Mouse (Mus musculus) adipocyte (in vitro differentiated cells): Measurements from ENCODE around the gene Entpd7.

Experiments
- DNase-seq: peaks from one replicate; pipeline ENCODE4 v3.0.0-alpha.2; 2016; ENCODE audit warnings: low spot score

Gene Entpd7

DNA sequence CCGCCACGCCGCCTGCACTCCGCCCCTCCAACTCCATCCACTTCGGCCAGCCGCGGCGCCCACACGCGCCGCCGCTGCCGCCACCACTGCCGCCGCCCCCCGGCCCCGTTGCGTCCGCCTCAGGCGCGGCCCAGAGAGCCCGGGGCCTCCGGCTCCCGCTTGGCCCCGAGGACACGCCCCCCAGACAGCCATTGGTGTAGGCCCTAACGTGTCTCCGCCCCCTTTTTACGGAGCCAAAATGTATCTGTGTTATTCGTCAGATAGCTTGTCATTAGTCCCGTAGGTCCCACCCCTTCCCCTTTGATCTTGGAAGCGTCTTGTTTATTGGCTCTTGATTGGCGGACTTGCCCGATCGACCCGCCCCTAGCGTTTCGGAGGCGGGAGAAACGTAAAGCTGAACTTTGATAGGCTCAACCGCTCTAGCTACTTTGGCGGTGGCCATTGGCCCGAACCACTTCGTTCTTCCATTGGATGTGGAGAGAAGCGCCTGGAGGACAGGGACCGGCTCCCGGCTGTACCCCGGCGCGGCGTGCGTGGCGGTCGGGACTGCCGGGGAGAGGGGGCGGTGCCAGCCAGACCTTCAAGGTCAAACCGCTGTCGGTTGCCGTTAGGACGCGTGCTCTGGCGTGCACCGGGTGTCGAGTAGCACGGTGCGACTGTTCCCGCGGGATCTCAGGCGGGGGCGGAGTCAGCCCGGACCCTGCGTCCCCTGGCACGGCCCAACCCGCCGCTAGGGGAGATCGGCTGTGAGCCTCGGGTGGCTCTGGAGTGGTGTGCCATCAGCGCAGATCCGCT lies 14.5 kb upstream of the Entpd7 start, which contains the start of gene Slc25a28:
Slc25a28 (minus strand) TSS at position 152 of the 795 bp plus-strand sequence.
- DNase-seq: peak; percentile 100

DNA sequence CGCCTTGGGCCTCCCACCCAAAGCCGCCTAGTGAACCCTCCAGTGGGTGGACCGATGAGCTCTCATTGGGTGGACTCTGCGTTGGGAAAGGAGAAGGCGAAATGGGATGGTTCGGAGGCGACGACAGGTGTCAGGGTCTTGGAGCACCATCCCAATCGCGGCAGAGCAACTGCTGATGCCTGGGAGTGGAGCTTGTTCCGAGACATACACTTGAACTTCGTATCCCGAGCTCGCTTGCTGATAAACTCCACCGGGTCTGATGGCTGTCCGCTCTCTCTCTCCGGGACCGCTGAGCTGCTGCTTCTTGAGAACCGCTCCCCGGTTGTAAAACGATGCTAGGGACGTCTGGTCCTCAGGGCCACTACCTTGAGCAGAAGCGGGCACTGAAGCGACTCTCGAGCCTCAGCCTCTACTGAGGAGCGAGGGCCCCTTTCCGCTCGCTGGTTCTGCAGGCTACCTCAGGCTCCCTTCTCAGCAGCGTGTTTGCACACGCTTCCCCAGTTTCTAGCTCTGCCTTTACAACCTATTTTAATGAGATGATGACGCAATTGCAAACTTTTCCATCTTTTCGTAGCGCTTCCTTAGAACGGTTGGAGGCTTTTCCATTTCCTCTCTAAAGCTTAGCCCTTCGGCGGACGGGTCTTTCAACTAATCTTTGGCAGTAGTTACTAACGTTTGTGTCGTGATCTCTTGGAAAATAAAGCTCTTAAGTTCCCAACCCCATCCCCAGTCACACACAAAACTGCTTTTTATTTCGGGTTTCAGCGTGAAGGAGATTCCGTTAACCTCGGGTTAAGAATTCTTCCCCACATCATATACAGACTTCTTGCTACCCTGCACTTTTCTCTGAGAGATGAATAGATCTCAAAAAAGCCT lies 13.7 kb upstream of the Entpd7 start:
- DNase-seq: peak; percentile 51

GRCm38 (mm10) chr19:43678467-43679003 lies 10.9 kb upstream of the Entpd7 start:
- no peak for DNase-seq

GRCm38 (mm10) chr19:43679474-43679981 lies 9.9 kb upstream of the Entpd7 start:
- DNase-seq: no peak

DNA sequence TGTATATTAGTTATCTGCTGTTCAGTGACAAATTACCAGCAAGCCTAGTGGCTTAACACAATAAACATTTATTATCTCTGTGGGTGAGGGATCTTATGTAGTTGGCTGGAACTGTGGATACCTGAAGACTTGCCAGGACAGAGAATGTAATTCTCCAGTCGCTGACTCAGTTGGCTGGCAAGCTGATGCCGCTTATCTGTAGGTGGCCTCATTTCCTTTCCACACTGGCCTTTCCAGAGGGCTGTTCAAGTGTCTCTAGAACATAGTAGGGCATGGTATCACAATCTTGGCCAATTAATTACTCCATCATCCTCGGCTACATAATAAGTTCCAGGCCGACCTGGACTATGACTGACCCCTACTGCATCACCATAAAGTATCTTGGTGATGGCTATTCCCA lies 7.9 kb upstream of the Entpd7 start:
- DNase-seq: peak; percentile 36

DNA sequence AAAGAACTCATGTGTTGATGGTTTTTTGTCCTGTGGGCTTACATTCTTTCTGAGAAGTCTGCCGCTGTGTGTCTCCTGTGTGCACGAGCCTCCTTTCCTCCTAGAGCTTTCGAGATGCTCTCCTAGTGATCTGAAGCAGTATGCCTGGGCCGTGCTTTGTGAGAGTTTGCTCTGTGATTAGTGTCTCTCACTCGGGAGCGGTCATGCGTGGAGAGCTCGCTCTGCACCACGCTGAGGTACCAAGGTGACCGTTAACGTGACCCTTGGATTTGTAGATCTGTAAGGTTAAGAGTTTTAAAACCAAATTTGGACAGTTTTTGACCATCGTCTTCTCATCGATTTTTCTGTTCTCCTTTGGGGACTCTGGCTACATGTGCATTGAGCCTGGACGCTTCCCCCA lies 3.3 kb downstream of the Entpd7 start:
- no peak for DNase-seq

- DNase-seq: no peak
Observed at GRCm38 (mm10) chr19:43695514-43695964, 6.1 kb downstream of the Entpd7 start.

DNA sequence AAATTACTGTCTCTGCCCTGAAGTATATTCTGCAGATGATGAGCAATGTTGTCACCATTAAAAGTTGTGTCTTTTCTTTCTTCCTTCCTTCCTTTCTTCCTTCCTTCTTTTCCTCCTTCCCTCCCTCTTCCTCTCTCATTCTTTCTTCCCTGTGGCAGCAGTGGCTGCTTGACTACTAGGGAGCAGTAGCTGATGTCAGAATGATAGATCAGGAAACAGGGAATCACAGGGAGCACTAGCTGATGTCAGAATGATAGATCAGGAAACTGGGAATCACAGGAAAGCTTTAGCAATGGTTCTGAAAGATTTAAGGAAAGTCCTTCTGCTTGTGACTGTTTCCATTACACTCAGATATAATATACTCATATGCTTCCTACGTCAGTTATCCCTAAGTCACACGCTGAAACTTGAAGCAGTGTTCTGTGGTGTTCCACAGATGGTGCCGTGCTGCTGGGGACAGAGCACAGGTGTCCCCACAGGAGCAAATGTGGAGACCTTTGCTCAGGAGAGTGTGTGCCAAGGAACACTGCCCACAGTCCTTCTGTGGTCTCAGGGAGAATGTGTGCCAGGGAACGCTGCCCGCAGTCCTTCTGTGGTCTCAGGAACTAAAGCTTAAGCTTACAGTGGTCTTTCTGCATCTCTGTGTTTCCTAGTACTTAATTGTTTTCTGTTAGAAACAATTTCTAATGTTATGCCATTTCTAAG lies 8.3 kb downstream of the Entpd7 start:
- DNase-seq: no peak

GRCm38 (mm10) chr19:43699021-43699762 lies 9.7 kb downstream of the Entpd7 start:
- no peak for DNase-seq

GRCm38 (mm10) chr19:43699763-43700155 lies 10.3 kb downstream of the Entpd7 start:
- no peak for DNase-seq

DNA sequence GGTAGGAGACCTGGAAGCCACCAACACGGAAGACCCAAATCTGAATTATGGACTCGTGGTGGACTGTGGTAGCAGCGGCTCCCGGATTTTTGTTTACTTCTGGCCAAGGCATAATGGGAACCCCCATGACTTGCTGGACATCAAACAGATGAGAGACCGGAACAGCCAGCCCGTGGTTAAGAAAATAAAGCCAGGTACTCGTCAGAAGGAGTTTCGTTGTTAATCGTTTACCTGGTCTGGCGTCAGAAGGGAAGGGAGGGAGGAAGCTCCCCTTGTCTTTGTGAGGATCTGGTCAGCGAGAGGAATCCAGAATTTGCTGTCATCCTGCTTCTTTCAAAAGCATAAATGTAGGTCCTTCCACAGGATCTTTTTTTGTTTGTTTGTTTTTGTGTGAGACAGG lies 14.7 kb downstream of the Entpd7 start:
- no peak for DNase-seq

GRCm38 (mm10) chr19:43704787-43705497 lies 15.5 kb downstream of the Entpd7 start:
- DNase-seq: no peak

- DNase-seq: no peak
Observed at GRCm38 (mm10) chr19:43708206-43708605, 18.7 kb downstream of the Entpd7 start.

DNA sequence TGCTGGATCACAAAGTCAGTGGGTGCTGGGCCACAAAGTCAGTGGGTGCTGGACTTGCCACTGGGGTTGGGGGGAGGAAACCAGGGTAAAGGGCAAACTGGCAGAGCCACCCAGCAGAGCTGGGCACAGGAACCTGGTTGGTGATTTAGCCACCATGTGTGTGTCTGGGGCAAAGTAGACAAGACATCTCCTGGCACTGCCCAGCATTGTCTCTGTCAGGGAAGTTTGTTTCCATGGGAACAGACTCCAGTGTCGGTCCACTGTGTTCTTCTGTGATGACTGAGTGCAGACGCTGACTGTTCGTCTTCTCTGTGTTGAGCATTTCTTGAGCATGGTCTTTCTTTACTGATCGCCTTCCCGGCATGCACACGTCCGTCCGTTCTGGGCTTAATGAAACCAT lies 19.8 kb downstream of the Entpd7 start:
- DNase-seq: no peak

GRCm38 (mm10) chr19:43711159-43711916 lies 21.9 kb downstream of the Entpd7 start:
- no peak for DNase-seq

DNA sequence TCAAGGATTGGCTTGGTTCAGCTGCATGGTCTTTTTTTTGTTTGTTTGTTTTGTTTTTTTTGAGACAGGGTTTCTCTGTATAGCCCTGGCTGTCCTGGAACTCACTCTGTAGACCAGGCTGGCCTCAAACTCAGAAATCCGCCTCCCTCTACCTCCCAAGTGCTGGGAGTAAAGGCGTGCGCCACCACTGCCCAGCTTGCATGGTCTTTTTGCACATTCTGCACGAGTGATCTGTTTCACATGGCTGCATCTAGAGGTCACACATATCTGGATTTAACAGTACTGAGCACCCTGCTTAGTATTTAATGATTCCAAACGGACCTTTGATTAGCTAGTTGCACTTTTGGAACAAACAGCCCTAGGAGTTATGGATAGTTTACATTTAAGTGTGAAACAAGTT lies 22.5 kb downstream of the Entpd7 start:
- no peak for DNase-seq

- no peak for DNase-seq
Observed at GRCm38 (mm10) chr19:43720061-43720460, 30.6 kb downstream of the Entpd7 start.

DNA sequence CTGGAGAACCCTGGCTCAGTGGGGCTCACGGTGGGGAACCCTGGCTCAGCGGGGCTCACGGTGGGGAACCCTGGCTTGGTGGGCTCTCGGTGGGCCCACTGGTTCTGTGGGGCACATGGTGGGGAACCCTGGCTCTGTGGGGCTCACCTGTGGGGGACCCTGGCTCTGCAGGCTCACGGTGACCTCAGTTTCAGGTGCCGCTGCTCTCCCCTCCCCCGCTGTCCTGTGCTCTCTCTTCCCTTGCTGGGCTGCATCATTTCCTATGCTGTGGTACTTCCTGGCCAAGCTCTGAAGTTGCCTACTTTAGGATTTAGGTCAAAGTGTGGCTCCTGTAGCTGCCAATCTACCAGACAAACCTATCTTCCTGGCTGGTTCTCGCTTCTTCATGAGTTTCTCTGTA lies 33.4 kb downstream of the Entpd7 start:
- no peak for DNase-seq

DNA sequence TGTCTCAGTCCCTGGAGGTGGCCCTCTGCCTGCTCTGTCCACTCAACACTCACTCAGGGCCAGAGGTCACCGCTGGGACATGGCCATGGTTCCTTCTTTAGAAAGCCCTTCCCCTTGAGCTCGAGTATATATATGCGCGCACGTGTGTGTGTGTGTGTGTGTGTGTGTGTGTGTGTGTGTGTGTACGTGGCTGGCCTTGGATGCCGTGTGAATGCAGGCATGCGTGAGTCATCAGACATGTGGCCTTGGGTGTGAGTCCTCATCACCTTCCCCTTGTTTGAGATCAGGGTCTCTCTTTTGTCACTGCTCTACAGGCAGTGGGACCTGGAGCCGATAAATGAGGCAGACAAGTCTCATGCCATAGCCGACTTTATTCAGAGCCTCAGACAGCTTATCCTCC lies 34.0 kb downstream of the Entpd7 start:
- no peak for DNase-seq

GRCm38 (mm10) chr19:43724194-43724593 lies 34.7 kb downstream of the Entpd7 start:
- no peak for DNase-seq
